Mouse (Mus musculus): ENCODE data around the gene Dpp8. TPM values are rescaled to one million over a fixed set of nuclear protein-coding genes. Genes with fewer than 3 reads are reported as not detected.
"Not testable (repeated sequence)": the region's sequence is repeated elsewhere in the genome, so short reads cannot be mapped to it uniquely, and the experiment has no call there.

Gene Dpp8
- total RNA-seq, 2 experiments from 2014 or later: 164 to 169 TPM

DNA sequence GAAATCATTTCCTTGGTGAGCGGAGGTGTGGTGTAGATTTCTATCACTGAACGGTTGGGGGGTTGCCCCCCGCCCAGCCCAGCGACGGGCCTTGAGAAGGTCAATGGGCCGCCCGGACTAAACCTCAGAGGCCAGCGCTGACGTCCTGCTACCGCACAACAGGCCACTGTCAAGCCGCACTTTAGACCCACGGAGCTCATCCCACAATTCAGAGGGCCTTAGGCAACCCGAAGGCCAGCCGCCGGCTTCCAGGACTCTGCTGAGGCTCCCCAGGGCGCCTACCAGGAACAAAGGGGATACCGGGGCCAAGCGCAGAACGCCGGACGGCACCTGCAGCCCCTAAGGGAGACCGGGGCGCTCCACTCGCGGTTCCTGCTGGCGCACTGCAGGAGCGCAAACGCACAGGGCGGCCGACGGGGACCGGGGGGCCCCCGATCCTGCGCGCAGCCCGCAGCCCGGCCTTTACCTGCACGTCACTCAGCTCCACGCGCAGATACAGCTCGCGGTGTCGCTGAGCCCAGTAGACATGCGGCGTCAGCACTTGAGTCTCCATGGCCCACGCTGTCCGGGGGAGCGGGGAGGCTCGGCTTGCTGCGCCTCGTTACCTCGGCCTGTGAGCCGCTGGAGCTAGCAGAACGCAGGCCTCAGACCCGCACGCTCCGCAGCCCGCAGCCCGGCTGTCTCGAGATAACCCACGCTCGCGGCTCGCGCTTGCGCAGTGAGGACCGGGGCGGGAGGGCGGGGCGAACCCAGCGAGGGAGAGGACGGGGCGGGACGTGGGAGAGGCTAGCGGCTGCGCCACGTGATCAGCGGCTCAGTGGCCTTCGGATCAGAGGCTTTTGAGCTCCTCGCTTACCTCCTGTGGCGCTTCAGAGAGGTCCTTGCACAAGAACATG is 11.0 kb upstream of the Dpp8 start, which contains the start of gene Hacd3:
Hacd3 (minus strand) TSS at position 703 of the 896 bp plus-strand sequence.
- peak; percentile 89 to 91 for DNase-seq (ENCODE audit: low spot score in 2 of 2)

DNA sequence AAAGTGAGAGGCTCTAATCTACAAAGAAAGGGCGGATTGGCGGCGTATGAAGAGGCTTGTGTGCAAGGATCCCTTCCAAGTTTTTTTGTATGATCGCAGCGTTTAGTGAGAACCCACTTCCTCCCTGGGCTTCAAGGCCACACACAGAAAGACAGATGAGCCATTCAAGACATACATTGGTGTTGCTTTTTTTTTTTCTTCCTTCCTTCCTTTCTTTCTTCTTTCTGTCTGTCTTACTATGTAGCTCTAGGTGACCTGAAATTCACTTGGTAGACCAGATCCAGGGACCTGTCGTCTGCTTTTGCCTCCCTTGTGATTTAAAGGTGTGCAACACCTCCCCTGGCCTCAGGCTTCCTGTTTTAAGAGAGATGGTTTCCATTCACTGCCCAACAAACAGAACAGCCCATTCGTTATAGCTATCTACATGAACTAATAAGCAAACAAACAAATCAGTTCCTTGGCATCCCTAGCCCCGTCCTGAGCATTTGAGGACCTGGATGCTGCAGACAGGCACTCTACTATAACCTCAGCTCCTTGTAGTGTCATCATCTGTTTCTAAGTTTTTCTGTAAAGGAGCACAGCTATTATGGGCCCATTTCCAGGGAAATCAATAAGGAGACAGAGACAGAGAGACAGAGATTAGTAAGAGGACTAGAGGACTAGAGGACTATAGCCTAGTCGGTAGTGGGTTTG is 10.2 kb upstream of the Dpp8 start:
- no peak for DNase-seq (ENCODE audit: low spot score in 2 of 2)

DNA sequence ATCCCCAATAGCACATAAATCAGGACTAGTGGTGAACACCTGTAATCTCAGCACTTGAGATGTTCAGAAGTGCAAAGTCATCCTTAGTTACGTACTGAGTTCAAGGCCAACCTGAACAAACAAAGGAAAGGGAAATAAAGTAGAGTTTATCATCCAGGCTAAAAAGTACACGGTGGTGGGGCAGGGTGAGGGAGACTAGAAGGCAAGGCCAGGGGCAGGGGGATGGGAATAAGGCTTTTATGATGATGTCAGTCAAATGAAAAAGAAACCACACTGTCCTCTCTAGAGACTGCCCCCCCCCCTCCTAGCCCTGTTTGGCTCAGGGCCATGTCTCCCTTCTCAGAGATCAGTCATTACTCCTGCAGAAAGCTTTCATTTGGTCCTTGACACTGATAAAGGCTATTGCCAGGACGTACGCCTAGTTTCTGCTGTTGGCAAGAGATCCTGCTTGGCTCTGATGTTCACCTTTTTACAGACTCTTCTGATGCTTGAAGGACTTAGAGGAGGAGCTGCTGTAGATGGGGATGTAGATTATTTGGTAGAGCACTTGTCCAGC is 9.6 kb upstream of the Dpp8 start:
- DNase-seq (ENCODE audit: low spot score in 2 of 2): no peak

DNA sequence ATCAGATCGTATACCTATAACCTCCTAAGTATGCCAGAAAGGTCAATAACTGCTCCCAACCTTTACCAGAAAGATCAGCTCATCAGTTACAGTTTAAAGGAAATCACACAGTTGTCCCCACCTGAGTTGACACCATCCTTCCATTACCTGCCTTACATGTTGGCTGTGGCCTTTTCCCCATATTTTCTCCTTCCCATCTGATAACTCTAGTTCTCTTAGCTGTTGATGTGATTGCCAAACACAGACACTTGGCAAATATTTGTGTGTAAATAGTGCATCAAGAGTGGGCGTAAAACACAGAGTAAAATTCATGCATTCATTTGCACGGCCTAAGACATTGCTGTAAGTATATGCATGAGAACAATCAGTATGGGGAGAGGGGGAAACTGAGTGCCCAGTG is 8.8 kb upstream of the Dpp8 start:
- DNase-seq (ENCODE audit: low spot score in 2 of 2): no peak

DNA sequence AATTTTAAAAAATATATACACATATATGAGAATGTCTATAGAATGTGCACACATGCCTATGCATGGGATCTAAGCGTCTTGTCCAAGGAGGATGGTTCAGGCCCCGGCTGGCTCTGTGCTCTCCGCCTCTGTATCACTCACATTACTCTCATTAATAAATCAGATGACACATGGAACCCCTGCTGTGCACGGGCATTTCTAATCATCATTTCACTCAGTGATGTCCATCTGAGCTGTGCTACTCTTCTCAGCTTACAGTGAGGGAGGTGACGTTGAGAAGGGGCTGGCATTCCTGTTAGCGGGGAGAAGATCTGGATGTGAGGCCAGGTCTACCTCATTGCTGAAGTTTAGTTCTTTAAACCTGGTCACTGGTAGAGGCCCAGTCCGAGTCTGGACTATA is 5.0 kb upstream of the Dpp8 start:
- no peak for DNase-seq (ENCODE audit: low spot score in 2 of 2)

DNA sequence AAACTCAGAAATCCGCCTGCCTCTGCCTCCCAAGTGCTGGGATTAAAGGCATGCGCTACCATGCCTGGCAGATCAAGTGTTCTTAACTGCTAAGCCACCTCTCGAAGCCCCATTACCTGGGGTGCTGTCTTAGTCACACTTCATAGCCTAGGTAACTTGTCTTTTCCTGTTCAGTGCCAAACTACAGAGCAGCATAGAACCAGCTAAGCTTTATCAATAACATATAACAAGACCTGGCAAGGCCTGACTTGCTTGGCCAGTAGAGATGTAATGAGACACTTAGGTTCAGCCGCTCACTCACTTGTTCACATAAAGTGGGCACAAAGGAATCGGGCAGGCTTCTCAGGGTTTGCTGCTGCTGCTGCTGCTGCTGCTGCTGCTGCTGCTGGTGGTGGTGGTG is 3.9 kb upstream of the Dpp8 start:
- DNase-seq (ENCODE audit: low spot score in 2 of 2): no peak

DNA sequence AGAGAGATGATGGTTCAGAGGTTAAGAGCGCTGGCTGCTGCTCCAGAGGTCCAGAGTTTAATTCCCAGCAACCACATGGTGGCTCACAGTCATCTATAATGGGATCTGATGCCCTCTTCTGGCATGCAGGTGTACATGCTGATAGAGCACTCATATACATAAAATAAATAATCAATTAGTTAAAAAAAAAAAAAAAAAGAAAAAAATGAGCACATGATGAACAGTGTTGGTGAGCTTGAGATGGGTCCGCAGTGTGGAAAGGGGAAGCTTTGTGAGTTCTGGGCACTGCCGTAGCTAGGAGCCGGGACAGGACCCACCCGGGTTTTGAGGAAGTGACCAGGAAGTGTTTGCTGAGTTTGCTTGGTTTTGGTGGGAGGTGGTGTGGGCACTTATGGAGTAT is 859 bp upstream of the Dpp8 start:
- not testable (repeated sequence) for DNase-seq (ENCODE audit: low spot score in 2 of 2)

DNA sequence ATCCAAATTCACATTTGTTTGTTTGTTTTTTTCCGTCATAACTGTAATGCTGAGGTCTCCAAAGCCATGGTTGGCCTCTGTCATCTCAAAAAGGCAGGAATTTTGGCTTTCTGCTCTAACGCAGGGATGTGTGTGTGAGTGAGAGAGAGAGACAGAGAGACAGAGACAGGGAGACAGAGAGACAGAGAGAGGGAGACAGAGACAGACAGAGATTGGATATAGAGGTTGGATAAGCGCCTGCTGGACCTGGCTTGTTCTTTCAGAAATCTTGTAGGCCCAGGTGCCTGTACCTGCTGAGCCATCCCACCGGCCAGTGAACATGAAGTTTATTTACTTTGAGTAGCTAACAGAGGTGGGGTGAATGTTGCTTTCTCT is 333 bp upstream of the Dpp8 start:
- DNase-seq (ENCODE audit: low spot score in 2 of 2): no peak

DNA sequence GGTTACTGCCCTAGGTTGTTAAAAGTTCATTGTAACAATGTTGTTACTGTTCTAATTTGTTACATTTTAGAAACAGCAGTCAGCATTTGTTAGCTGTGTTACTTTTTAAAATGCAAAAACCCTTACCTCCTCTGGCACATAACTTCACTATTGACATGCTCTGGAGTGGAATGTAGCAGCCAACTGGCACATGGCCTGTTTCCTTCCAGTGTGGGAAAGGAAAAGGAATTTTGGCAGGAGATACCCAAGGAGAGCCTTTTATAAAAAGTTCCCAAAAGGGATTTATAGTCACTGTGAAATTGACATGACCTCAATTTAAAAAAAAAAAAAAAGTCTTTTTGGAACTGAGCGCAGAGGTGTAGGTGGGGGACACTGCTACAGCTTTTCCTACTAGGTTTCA is 4.2 kb downstream of the Dpp8 start:
- DNase-seq (ENCODE audit: low spot score in 2 of 2): peak; percentile 44 to 52

DNA sequence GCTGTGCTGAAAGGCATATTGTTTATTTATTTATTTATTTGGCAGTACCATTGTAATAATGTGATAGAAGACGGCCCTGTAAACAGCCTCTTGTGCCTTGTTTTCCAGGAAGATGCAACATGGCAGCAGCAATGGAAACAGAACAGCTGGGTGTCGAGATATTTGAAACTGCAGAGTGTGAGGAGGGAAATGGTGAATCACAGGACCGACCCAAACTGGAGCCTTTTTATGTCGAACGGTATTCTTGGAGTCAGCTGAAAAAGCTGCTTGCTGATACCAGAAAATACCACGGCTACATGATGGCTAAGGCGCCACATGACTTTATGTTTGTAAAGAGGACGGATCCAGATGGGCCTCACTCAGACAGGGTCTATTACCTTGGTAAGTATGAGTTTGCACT is 4.6 kb downstream of the Dpp8 start:
- DNase-seq (ENCODE audit: low spot score in 2 of 2): no peak

DNA sequence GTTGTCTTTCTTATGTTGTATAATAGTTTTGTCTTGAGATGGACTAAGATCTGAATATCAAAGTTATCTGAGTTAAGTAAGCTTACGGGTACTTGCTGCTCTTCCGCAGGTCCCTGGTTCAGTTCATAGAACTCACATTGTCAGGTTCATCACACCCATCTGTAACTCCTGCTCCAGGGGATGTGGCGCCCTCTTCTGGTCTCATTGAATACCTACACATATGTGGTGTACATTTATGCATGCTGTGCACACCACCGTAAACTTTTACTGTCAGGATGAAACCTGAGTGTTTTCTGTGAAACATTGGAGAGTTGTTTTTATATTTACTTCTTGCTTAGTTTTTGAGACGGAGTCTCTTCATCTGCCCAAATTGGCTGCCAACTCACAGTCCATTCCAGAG is 9.2 kb downstream of the Dpp8 start:
- no peak for DNase-seq (ENCODE audit: low spot score in 2 of 2)

DNA sequence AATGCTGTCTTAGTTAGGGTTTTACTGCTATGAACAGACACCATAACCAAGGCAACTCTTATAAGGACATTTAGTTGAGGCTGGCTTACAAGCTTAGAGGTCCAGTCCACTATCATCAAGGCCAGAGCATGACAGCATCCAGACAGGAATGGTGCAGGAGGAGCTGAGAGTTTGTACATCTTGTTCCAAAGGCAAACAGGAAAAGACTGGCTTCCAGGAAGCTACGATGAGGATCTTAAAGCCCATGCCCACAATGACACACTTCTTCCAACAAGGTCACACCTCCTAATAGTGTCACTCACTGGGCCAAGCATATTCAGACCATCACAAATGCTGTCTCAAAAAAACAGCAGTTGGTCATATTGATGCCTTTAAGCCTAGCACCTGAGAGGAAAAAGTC is 14.8 kb downstream of the Dpp8 start:
- no peak for DNase-seq (ENCODE audit: low spot score in 2 of 2)

DNA sequence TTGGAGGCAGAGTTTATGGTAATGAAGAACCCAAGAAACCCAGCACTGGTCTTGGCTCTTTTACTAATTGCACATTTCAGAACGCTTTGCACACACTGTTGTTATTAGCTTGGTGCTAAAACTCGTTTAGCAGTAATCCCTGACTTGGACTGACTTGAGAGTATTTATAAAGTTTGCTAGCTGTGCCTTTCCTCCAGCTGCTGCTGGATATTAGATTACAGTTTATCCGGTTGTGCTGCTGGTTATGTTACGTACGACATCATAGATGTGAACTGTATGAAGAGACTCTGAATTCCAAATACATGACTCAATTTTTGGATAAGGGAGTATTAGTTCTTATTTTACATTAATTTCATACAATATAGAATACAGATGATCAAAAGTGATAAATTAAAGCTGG is 17.2 kb downstream of the Dpp8 start:
- no peak for DNase-seq (ENCODE audit: low spot score in 2 of 2)

DNA sequence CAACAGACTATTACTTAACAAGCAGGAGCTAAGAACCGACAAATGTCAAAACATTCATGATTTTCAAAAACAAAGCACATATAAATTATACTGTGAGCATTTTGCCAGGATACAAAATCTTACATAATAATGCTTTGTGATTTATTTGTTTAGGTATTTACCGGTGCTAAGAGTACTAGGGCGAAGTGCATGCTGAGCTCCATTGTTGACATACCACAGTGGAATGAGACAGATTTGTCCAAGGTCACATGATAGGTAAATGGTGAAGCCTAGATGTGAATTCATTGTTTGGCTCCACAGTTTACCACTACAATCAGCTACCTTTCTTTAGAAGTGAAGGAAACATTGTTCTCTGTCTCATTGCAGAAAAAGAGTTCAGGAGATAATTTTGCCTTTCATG is 18.8 kb downstream of the Dpp8 start:
- no peak for DNase-seq (ENCODE audit: low spot score in 2 of 2)

DNA sequence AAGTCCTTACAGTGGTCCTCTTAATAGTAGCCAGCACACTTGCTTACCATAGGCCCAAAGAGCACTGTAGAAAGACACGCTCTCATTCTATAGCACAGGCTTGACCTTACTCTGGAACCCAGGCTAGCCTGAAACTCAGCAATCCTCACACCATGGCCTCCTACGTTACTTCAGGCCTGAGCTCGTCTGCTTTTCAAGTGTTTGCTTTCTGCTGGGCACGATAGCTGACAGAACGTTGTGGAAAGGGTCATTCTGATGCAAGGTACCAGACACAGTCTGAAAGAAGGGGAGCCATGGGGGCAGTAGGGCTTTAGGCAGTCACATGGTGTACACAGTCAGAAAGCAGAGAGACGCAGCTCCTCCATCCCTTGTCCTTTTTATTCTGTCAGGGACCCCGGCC is 32.0 kb downstream of the Dpp8 start:
- DNase-seq (ENCODE audit: low spot score in 2 of 2): no peak

DNA sequence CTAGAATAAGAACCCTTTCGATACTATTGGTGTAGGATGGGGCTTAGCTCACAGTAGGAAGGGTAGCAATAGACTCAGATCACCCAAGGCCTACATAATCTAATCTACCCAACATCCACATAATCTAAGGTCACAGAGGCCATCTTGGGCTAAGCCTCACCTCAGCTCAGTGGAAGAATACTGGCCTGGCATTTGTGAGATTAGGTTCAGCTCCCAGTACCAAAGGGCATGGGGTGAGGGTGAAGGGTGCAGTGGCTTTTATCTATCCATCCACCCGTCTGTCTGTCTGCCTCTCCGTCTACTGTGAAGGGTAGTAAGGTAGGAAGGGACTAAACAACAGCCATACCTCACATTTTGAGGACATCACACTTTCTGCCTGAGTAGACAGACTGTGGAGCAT is 38.4 kb downstream of the Dpp8 start:
- no peak for DNase-seq (ENCODE audit: low spot score in 2 of 2)

DNA sequence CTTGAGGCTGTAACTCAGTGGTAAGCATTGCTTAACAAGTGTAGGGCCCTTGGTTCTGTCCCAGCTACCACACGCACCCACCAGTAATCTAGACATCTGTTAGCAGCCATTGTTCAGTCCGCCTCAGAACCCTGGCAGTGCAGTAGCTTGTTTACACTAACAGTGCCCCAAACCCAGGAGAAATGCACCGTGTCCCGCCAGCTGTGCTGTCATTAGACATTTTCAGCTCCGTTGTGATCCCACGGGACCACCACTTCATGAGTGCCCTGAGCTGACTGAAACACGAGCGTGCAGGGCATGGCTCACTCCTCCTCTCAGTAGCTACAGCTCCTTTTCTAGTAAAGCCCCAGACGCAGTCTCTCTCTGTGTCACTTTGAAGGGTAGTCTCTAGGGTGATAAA is 41.3 kb downstream of the Dpp8 start:
- DNase-seq (ENCODE audit: low spot score in 2 of 2): no peak

DNA sequence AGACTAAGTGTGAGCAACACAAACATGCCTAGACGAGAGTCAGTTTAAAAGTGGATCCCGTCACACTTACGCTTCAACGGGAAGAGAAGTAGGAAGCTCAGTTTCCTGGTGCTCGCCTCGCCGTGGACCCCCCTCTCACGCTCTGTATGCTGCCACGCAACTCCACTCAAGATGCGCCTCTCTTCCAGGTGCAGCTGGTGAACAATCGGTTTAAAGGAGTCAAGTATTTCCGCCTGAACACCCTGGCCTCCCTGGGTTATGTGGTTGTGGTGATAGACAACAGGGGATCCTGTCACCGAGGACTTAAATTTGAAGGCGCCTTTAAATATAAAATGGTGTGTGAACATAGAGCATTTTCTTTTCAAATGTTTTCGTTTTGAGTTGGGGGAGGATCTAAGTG is 42.0 kb downstream of the Dpp8 start:
- no peak for DNase-seq (ENCODE audit: low spot score in 2 of 2)

DNA sequence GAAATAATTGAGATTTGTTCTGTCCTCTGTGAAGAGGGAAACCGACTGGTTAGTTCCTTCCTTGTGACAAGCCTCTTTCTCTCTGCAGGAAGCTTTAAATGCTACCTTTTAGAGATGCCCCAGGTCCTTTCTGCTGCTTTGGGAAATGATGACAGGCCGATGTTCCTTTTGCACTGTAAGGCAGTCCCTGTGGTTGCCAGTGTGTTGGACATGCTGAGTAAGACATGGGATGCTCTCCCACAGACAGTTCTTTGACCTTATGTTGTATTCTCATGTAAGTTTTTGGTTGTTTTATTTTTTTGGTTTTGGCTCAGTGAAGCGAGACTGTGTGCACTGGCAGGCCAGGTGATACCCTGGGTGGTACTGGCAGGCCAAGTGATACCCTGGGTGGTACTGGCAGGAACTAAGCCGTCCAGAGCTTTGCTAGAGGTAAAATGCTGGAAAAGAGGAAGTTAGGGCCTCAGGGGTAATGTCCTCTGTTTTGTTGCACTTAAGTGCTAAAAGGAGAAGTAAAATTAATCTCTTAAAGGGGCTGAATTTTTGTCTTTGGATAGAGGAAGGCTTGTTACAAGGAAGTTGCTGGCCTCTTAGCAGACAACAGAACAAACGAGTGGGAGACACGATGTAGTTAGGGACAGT is 42.8 kb downstream of the Dpp8 start:
- DNase-seq (ENCODE audit: low spot score in 2 of 2): no peak

DNA sequence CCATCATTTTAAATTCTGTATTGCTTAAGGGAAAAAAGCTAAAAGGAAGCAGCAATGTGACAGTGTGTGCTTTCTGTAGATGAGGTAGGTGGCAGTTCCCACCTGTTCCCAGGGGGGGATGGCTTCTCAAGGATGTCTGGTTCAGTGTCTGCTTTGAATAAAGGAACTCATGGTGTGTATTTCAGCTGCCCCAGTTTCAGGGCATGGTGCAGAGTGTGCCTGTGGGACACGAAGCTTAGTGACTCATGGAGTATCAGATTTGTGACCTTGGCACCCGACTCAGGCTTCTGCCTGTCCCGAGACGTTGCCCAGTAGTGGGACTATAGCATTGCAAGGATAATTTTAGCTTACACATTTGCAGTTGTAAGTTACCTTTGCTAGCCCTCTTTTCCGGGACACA is 45.3 kb downstream of the Dpp8 start:
- no peak for DNase-seq (ENCODE audit: low spot score in 2 of 2)

DNA sequence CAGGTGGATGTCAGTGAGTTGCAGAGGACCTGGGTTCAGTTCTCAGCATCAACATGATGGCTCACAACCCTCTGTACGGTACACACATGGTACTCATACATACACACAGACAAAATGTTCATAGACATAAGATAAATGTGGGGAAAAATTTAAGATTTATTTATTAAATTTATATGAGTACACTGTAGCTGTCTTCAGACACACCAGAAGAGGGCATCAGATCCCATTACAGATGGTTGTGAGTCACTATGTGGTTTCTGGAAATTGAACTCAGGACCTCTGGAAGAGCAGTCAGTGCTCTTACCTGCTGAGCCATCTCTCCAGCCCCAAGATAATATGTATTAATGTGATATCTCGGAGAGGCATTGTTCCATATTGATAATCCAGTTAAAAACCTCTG is 47.9 kb downstream of the Dpp8 start:
- DNase-seq (ENCODE audit: low spot score in 2 of 2): not testable (repeated sequence)
